Mouse (Mus musculus) left cerebral cortex, postnatal 10 days (tissue): ENCODE measurements around the gene Hectd4. TPM values are rescaled to one million over a fixed set of nuclear protein-coding genes. Genes with fewer than 3 reads are reported as not detected.

Experiments used
- DNase-seq, 2 experiments: peaks; one replicate each; pipeline ENCODE4 v3.0.0; 2021 to 2022; ENCODE audit warnings: low spot score in 2 of 2, mixed read lengths in 1 of 2; ENCODE audit errors: extremely low spot score in 1 of 2
- intact Hi-C: fragments of 180-260 bp; cut with DNase I; formaldehyde crosslinking; loops from one replicate; pipeline ENCODE4 v1.15.1; 2025
- total RNA-seq, 2 experiments: library from RNA; stranded (reverse); gene quantifications; 2 replicates each; pipeline ENCODE4 v1.2.3; 2021

The Hectd4 gene
- total RNA-seq, 2 experiments from 2014 or later, result 222 to 247 TPM

GRCm38 (mm10) chr5:121253816-121254497 is 33.9 kb downstream of the Hectd4 start:
- intact Hi-C loops, result no loop called here
- no peak for DNase-seq

DNA sequence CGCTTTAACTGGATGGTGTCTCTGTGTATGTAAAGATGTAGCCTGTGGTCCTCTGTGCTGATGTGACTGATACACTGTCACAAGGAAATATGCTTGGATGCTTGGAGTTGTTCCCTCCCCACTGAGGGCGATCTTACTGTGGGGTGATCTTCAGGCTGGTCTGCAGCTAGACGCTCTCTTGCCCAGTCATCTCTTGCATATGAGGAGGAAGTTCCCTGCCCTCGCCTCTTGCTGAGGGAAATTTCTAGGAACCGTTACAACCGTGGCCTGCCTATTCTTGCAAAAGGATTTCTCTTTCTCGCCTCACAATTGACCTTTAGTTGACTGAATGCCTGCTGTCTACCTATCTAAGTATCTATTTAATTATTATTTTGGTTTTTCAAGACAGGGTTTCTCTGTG is 35.0 kb downstream of the Hectd4 start:
- no peak for DNase-seq
- intact Hi-C loops, result no loop called here

- intact Hi-C loops, result no loop called here
- no peak for DNase-seq
Measured at GRCm38 (mm10) chr5:121261806-121262205, 41.8 kb downstream of the Hectd4 start.

DNA sequence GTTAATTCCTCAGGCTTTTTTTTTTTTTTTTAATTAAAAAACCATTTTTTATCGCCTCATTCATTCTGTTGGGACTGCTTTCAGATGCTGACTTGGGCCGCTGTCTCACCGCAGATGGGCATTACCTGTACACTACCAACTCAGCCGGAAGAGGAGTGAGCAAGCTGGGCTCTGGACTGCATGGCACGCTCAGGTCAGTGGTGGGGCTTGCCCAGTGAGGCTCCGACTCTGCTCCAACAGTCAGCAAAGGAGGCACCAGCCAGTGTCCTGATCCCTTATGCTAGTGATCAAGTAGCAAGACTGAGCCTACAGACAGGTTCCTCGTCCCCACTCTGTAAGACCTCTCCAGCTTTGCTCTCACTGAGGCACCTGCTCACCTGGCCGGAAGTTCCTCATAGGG is 42.4 kb downstream of the Hectd4 start:
- intact Hi-C loops, result no loop called here
- DNase-seq, result no peak

- no peak for DNase-seq
- intact Hi-C loops, result no loop called here
Measured at GRCm38 (mm10) chr5:121264593-121264992, 44.6 kb downstream of the Hectd4 start.

DNA sequence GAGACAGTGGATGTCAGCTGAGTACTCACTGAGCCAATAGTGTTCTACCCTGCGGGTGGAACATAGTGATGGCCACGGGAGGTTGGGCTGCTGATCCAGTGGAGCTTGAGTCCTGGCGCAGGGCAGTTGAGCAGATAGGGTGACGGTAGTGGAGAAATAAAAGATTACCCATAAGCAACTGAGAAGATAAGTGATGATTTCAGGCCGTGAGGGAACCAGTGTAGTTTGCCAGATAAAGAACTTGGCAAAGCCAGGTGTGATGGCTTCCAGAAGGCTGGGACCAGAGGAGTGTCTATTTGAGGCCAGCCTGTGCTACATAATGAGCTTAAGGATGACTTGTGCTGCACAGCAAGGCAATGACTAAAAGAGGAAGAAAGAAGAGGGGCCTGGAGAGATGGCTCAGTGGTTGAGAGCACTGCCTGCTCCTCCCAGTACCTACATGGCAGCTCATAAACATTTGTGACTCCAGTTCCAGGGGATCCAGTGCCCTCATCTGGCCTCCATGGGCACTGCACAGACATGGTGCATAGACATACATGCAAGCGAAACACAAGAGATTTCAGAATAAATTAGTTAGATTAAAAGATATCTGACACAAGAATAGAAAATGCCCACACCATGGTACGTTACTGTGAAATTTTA is 46.8 kb downstream of the Hectd4 start:
- intact Hi-C loops, result loop anchor here (5.0 kb wide), 1 partner anchor 50 kb away; no protein-coding TSS in a partner anchor
- peak in 1 of 2 experiments; percentile 51 for DNase-seq

GRCm38 (mm10) chr5:121271046-121271445 is 51.0 kb downstream of the Hectd4 start:
- intact Hi-C loops, result no loop called here
- DNase-seq, result no peak

DNA sequence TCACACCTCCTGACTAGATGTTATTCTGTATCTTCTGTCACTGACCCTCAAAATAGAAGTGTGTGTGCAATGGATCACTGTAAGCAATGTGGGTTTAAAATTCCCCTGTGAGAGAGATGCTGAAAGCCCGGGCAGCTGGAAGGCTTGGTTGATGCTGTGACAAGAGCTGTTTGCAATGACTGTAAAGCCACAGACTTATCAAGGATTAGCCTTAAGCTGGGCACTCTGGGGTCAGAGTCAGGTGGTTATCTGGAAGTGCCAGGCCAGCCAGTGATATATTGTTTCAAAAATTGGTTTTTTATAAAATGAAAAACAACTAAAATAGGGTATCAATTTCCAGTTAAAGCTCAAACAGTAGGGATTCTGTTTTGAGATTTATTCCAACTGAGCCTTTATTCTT is 56.8 kb downstream of the Hectd4 start:
- DNase-seq, result no peak
- intact Hi-C loops, result no loop called here

DNA sequence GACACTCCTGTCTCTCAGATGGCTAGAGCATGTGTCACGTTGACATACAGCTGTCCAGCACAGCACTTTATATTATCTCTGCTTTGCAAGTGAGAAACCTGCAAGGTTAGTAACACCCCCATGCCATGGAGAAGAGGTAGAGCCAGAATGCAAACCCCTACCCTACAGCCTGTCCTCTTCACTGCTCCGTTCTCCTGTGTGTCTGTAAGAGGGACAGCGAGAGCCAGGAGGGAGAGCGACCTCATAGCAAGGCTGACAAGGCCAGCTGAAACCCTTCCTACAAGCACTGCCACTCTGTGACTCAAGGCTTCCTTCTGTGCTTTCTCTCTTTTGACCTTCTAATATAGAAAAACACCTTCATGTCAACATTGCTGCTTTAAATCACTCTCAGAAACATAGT is 60.4 kb downstream of the Hectd4 start:
- intact Hi-C loops, result no loop called here
- no peak for DNase-seq

DNA sequence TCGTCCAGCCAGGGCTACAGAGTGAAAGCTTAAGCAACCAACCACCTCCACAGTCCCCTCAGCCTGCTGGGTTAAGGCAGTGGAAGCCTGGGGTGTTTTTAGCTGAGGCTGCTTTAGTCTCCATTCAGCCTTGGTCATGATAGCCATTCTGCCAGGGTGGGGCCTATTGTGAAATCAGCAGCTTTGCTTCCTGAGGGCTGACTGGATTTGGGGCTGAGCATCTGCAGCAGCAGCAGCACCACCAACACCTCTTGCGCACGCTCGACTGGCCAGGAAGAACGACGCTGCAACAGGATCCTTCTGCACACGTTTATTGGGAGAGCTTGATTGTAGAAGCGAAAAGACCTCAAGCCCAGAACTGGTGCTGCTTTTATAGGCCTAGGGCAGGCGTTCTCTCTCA is 63.0 kb downstream of the Hectd4 start:
- DNase-seq, result no peak
- intact Hi-C loops, result no loop called here

DNA sequence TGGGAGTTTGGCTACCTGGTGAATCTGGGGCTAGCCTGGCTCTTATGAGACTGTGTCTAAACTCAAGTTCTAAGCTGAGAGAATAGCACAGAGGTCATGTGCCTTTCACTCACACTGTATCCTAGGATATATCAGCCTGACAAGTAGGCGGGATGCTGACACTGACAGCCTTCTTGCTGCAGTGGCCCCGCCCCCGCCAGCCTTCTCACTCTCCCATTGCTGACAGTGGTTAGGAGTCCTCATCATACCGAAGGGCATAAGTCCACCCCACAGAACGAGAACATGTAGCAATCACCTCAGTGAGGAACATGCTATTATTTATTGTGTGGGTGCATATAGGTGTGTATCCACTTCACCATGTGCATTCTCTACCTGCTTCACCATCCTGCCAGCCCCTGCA is 64.8 kb downstream of the Hectd4 start:
- no peak for DNase-seq
- intact Hi-C loops, result no loop called here

GRCm38 (mm10) chr5:121287213-121287612 is 67.2 kb downstream of the Hectd4 start:
- intact Hi-C loops, result no loop called here

GRCm38 (mm10) chr5:121290289-121290688 is 70.3 kb downstream of the Hectd4 start:
- intact Hi-C loops, result no loop called here
- no peak for DNase-seq

More at GRCm38 (mm10) chr5:121287213-121287612, 67.2 kb downstream of the Hectd4 start:
- DNase-seq, result no peak

GRCm38 (mm10) chr5:121292309-121293165 is 72.5 kb downstream of the Hectd4 start:
- DNase-seq, result no peak
- intact Hi-C loops, result no loop called here

DNA sequence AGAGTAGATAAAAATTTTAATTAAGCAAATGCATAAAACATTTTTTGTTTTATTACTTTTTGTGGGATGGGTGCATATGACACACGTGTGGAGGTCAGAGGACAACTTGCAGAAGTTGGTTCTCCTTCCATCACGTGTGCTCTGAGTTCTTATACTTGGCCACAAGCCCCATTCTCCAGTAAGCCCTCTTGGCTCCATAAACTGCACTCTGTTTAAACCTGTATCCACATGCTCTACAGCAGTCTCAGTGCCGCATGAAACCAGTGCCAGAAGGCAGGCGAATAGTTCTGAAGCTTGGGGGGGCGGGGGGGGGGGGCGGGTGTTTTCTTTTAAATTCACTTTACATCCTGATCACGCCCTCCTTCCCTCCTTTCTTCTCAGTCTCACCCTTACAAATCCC is 85.0 kb downstream of the Hectd4 start:
- DNase-seq, result no peak
- intact Hi-C loops, result no loop called here

DNA sequence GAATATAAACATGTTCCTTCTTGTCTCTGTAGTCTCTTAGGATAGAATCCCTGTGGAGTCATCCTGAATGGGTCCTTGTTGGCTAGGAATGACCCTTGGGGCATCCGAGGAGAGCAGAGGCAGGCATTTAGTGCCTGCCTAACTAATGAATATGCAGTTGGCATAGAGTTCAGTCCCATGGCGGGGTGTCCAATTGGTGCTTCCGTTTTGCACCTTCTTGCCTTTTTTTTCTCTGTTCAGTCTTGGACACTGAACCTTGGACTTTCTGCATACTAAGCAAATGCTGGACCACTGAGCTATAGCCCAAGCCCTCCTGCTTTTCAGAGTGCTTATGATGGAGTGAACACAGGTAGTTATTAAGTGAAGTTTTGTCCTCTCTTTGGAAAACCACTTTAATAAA is 87.6 kb downstream of the Hectd4 start:
- intact Hi-C loops, result no loop called here
- DNase-seq, result no peak

DNA sequence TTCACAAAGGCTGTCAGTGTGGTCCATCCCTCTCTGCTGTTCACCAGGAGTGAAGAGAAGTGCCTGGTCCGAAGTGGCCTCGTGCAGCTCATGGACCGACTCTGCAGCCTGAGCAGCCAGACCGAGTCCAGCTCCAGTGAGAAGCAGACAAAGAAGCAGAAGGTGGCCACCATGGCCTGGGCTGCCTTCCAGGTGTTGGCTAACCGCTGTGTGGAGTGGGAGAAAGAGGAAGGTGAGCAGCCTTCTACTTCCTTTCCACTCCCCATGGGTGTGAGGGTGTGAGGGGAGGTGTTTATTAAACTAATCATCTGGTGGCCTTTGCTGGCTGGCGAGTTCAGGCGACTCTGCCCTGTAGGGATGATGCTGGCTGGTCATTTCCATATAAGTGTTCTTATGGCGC is 91.6 kb downstream of the Hectd4 start:
- intact Hi-C loops, result no loop called here

DNA sequence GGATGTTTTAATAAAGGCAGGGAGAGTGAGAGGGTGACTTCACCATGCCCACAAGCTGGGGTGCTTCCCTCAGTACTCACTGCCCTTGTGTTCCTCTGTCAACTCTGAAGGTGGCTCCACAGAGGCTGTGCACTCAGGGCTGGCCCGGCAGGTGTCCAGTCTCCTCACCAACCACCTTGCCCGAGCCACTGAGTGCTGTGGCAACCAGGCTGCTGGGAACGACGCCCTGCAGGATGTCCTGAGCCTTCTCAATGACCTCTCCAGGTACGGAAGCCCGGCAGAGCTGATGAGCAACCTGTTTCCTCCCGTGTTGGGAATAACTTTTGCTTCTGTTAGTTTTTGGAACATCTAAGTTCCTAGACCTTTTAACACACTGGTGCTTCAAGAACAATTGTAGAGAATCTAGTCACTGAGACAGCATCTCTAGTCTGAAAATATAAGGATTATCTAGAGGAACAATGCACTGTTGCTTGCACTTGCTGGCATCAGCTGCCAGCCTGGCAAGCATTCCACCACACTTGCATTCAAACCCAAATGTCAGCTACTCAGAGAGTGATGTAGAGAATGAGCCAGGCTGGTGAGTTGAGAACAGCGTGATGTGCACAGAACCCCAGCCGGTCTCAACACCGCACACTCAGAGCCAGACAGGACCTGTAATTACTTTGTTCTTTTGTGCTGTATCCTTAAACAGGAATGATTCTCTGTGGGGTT is 93.9 kb downstream of the Hectd4 start:
- intact Hi-C loops, result no loop called here
- no peak for DNase-seq

More for the DNA sequence above, 91.6 kb downstream of the Hectd4 start:
- no peak for DNase-seq
